In the genomic region with DNA sequence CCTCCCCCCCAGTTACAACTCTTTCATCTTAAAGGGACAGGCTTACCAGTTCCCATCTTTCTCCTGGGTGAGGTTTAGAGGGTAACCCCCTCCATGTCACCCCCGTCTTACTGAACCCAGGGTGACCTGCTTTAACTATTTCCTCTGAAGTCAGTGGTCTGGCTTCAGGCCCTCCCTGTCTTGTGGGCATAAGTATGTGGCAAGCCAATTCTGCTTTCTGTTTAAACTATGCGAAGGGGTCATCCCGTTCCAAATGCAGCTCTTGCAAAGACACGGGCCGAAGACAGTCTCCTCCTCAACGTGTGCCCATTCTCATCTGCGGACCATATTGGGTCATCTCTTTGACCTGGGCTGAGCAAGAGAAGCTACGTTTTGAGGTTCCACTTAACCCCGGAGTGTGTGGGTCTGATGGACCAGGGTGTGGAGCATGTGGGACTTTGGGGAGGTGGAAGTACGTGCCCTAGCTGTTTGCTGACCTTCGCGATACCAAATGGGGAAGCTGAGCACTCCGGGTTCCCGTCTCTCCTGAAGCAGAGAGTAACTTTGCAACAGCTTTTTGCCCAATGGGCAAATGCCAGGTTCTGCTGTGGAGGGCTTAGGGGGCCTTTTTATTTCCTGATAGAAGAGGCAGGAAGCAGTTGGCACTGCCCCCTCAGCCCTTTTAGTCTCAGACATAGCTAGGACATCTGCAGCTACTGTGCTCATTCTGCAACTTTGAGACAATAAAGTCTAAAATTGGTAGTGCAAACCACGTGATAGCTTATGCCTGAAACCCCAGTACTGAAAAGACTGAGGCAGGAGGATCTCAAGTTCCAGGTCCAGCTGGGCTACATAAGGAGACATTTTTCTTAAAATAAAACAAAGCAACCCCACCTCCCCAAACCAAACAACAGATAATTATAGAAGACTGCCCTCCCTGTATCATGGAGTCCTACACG, we compare ENCODE assay signal across 19 mouse cellular contexts. TPM values are rescaled to one million over a fixed set of nuclear protein-coding genes. Genes with fewer than 3 reads are reported as not detected.
DNase-seq lines count a peak whose midpoint lies in the region; ATAC-seq and TF ChIP-seq lines count a peak whose summit lies in the region.
"Had no signal": no experiment of that assay in that cellular context is flagged by ENCODE, and none has a peak within 500 bp of the region (broad histone marks: within the 10 kb centered on the region; RNA-seq: fewer than 3 reads in every experiment).

No protein-coding gene starts in this region.

- ATAC-seq in neutrophil, adult 5-6 weeks (ENCODE audit: extremely low read depth, insufficient number of reproducible peaks, low FRiP score, poor library complexity, severe bottlenecking), result peak; percentile 74
- ATAC-seq: forebrain, postnatal 0 days; midbrain, embryonic 16.5 days had no signal

- H3K4me3 ChIP-seq in gastrocnemius, adult 2 months, result no peak overlapping the region
- no peak overlapping the region for H3K4me3 ChIP-seq in thymus, adult 2 months (ENCODE audit: control insufficient read depth, insufficient read depth, low read length)
- H3K4me3 ChIP-seq: heart, embryonic 15.5 days; hindbrain, embryonic 13.5 days; limb, embryonic 13.5 days; neural tube, embryonic 13.5 days; stomach, embryonic 15.5 days had no signal

- H3K27me3 ChIP-seq in thymus, adult 2 months (ENCODE audit: control insufficient read depth, insufficient read depth, low read length), result no peaks in the 10 kb centered on the region
- H3K27me3 ChIP-seq: heart, embryonic 15.5 days; hindbrain, embryonic 13.5 days; limb, embryonic 13.5 days; neural tube, embryonic 13.5 days; stomach, embryonic 15.5 days had no signal

- no peak for TF ChIP-seq POLR2A in thymus, adult 2 months (IDR thresholded peaks at IDR 0.05; ENCODE audit: control insufficient read depth, extremely low read depth, insufficient read depth, low read length, poor library complexity)

- DNase-seq in gastrocnemius, adult 2 months, result peak; percentile 36
- DNase-seq in gastrocnemius, postnatal 36 days, result no peak
- no peak for DNase-seq in thymus, adult 2 months
- DNase-seq in thymus, postnatal 0 days (ENCODE audit: low spot score), result no peak
- DNase-seq in induced T-regulatory cell, adult 2 months (ENCODE audit: low read depth), result peak; percentile 48
- no peak for DNase-seq in ovary, postnatal 10 days (ENCODE audit: low spot score)
- DNase-seq in frontal cortex, adult 2 months (ENCODE audit: extremely low spot score in 1 of 2, low spot score in 1 of 2), result no peak
- DNase-seq: adrenal gland, postnatal 14 days; cerebellum, adult 11-12 months; forebrain, postnatal 0 days; kidney, adult 18-20 months; kidney, postnatal 4 days had no signal

- peaks cover 43% of the 10 kb centered on the region for H3K4me1 ChIP-seq in thymus, adult 2 months (replicated peaks; ENCODE audit: control insufficient read depth, insufficient read depth, low read length)
- H3K4me1 ChIP-seq: limb, embryonic 13.5 days; stomach, embryonic 15.5 days had no signal

- intact Hi-C loops in gastrocnemius, adult 2 months (cut with DNase I), result no loop called here
- intact Hi-C loops in gastrocnemius, postnatal 36 days (cut with DNase I), result no loop called here

- no peaks in the 10 kb centered on the region for H3K36me3 ChIP-seq in thymus, adult 2 months (ENCODE audit: control insufficient read depth, insufficient read depth, low read length)
- H3K36me3 ChIP-seq: heart, embryonic 15.5 days; hindbrain, embryonic 13.5 days; limb, embryonic 13.5 days; neural tube, embryonic 13.5 days; stomach, embryonic 15.5 days had no signal

- H3K27ac ChIP-seq in gastrocnemius, adult 2 months, result no peak overlapping the region
- peak overlapping the region; percentile 63 for H3K27ac ChIP-seq in thymus, adult 2 months (ENCODE audit: control insufficient read depth, insufficient read depth, low read length)
- H3K27ac ChIP-seq: heart, embryonic 15.5 days; hindbrain, embryonic 13.5 days; limb, embryonic 13.5 days; neural tube, embryonic 13.5 days; stomach, embryonic 15.5 days had no signal

- 51% methylated on average over 16 of the region's 16 CpGs for WGBS in thymus, adult 2 months

- no peak for TF ChIP-seq CTCF in gastrocnemius, adult 2 months (IDR thresholded peaks at IDR 0.05)
- TF ChIP-seq CTCF in thymus, adult 2 months (IDR thresholded peaks at IDR 0.05; ENCODE audit: borderline replicate concordance, control insufficient read depth, extremely low read depth, insufficient read depth, low read length, poor library complexity), result no peak

RNA-seq across cellular contexts. Expression of a gene that starts 56.3 kb away (rescaled TPM):
- 1 to 10 TPM; 1.7 to 2.6 TPM for total RNA-seq in gastrocnemius, adult 2 months (2021)
- 1 to 10 TPM; 1.9 to 3.0 TPM for total RNA-seq in gastrocnemius, postnatal 36 days (2021)
- 23.3 and 34.8 TPM in 2 replicates for polyA plus RNA-seq in thymus, adult 2 months (2012; rRNA removed)
- polyA plus RNA-seq in thymus, postnatal 0 days (2015; fragmentation: Nextera tagmentation; extraction: Ambion mirVana), result 32.8 and 34.7 TPM in 2 replicates
- total RNA-seq in neutrophil, adult 5-6 weeks (2017), result 67.0 and 74.5 TPM in 2 replicates
- 18.3 and 20.6 TPM in 2 replicates for polyA plus RNA-seq in frontal cortex, adult 2 months (2012; rRNA removed)

Comparison
In these comparisons a context has a peak if more than half of its experiments do, and no peak if none do; other contexts are left out.
1. DNase-seq: peak in gastrocnemius, adult 2 months (single experiment) and induced T-regulatory cell, adult 2 months (single experiment); none in gastrocnemius, postnatal 36 days (0 of 2), thymus, adult 2 months (single experiment), thymus, postnatal 0 days (single experiment), ovary, postnatal 10 days (single experiment) and frontal cortex, adult 2 months (0 of 2).
2. RNA of a gene that starts 56.3 kb away (total RNA-seq): 67.0 to 74.5 TPM in neutrophil, adult 5-6 weeks; 1.9 to 3.0 TPM in gastrocnemius, postnatal 36 days and 1.7 to 2.6 TPM in gastrocnemius, adult 2 months; every median in the first group is over 10 times any median in the second.